Mouse (Mus musculus) frontal cortex, adult 2 months (tissue): ENCODE data around the gene Synpo2. TPM values are rescaled to one million over a fixed set of nuclear protein-coding genes. Genes with fewer than 3 reads are reported as not detected.
"Not testable (repeated sequence)": the region's sequence is repeated elsewhere in the genome, so short reads cannot be mapped to it uniquely, and the experiment has no call there.

Experiments
- DNase-seq, 2 experiments: peaks; one replicate each; pipeline ENCODE4 v3.0.0; 2022; ENCODE audit warnings: low spot score in 1 of 2; ENCODE audit errors: extremely low spot score in 1 of 2
- polyA plus RNA-seq: library from polyadenylated mRNA; depleted of rRNA; stranded (reverse); fragments of >200 nt; gene quantifications from 2 replicates; pipeline ENCODE4 v1.2.3, GENCODE M21; 2012

The Synpo2 gene
- polyA plus RNA-seq, 1 experiment = 4.6 TPM

- no peak for DNase-seq
Measured at GRCm38 (mm10) chr3:123139619-123140018, 96.3 kb downstream of the Synpo2 start.

GRCm38 (mm10) chr3:123138274-123139003 is 97.5 kb downstream of the Synpo2 start:
- DNase-seq = peak in 1 of 2 experiments; percentile 28

GRCm38 (mm10) chr3:123132101-123132500 is 103.8 kb downstream of the Synpo2 start:
- no peak for DNase-seq

GRCm38 (mm10) chr3:123131151-123131756 is 104.7 kb downstream of the Synpo2 start:
- DNase-seq = no peak

- DNase-seq = no peak
Measured at GRCm38 (mm10) chr3:123130314-123131150, 105.4 kb downstream of the Synpo2 start.

- DNase-seq = peak in 1 of 2 experiments; percentile 16
Measured at GRCm38 (mm10) chr3:123128781-123129180, 107.2 kb downstream of the Synpo2 start.

- no peak for DNase-seq
Measured at GRCm38 (mm10) chr3:123128091-123128490, 107.9 kb downstream of the Synpo2 start.

GRCm38 (mm10) chr3:123126741-123127140 is 109.2 kb downstream of the Synpo2 start:
- not testable (repeated sequence) for DNase-seq

- no peak for DNase-seq
Measured at GRCm38 (mm10) chr3:123123817-123124216, 112.1 kb downstream of the Synpo2 start.

- DNase-seq = no peak
Measured at GRCm38 (mm10) chr3:123122151-123123030, 113.6 kb downstream of the Synpo2 start.

GRCm38 (mm10) chr3:123116903-123117302 is 119.0 kb downstream of the Synpo2 start:
- no peak for DNase-seq

- peak in 1 of 2 experiments; percentile 33 for DNase-seq
Measured at GRCm38 (mm10) chr3:123115770-123116527, 120.0 kb downstream of the Synpo2 start.

- no peak for DNase-seq
Measured at GRCm38 (mm10) chr3:123114001-123114635, 121.8 kb downstream of the Synpo2 start.

- no peak for DNase-seq
Measured at GRCm38 (mm10) chr3:123112781-123113180, 123.2 kb downstream of the Synpo2 start.

GRCm38 (mm10) chr3:123111071-123111711 is 124.8 kb downstream of the Synpo2 start:
- DNase-seq = no peak

GRCm38 (mm10) chr3:123107830-123108549 is 128.0 kb downstream of the Synpo2 start:
- no peak for DNase-seq

GRCm38 (mm10) chr3:123104325-123104724 is 131.6 kb downstream of the Synpo2 start:
- no peak for DNase-seq
